Comparison of ENCODE assay signal across 22 mouse cellular contexts in genomic region chr10:70276678-70277077, GRCm38 (mm10). TPM values are rescaled to one million over a fixed set of nuclear protein-coding genes. Genes with fewer than 3 reads are reported as not detected.
"Had no signal": no experiment of that assay in that cellular context is flagged by ENCODE, and none has a peak within 500 bp of the region (broad histone marks: within the 10 kb centered on the region; RNA-seq: fewer than 3 reads in every experiment).

No protein-coding gene starts in this region.

- H3K4me3 ChIP-seq: kidney, embryonic 15.5 days; limb, embryonic 10.5 days; limb, embryonic 13.5 days; liver, embryonic 13.5 days; lung, embryonic 15.5 days; midbrain, embryonic 12.5 days; midbrain, embryonic 15.5 days; myocyte; neural tube, embryonic 13.5 days had no signal

- H3K36me3 ChIP-seq: kidney, embryonic 15.5 days; limb, embryonic 10.5 days; limb, embryonic 13.5 days; liver, embryonic 13.5 days; lung, embryonic 15.5 days; midbrain, embryonic 12.5 days; midbrain, embryonic 15.5 days; neural tube, embryonic 13.5 days had no signal

- H3K4me2 ChIP-seq: kidney, embryonic 15.5 days; limb, embryonic 13.5 days; liver, embryonic 13.5 days; lung, embryonic 15.5 days; midbrain, embryonic 12.5 days; midbrain, embryonic 15.5 days; neural tube, embryonic 13.5 days had no signal

- H3K27ac ChIP-seq: kidney, embryonic 15.5 days; limb, embryonic 10.5 days; limb, embryonic 13.5 days; liver, embryonic 13.5 days; lung, embryonic 15.5 days; midbrain, embryonic 12.5 days; midbrain, embryonic 15.5 days; neural tube, embryonic 13.5 days had no signal

- H3K9ac ChIP-seq: kidney, embryonic 15.5 days; limb, embryonic 13.5 days; liver, embryonic 13.5 days; lung, embryonic 15.5 days; midbrain, embryonic 12.5 days; midbrain, embryonic 15.5 days; neural tube, embryonic 13.5 days had no signal

- H3K9me3 ChIP-seq: limb, embryonic 10.5 days; limb, embryonic 13.5 days; liver, embryonic 13.5 days; lung, embryonic 15.5 days; midbrain, embryonic 12.5 days; midbrain, embryonic 15.5 days; neural tube, embryonic 13.5 days had no signal

- ATAC-seq: midbrain, embryonic 15.5 days had no signal

- H3K4me1 ChIP-seq: limb, embryonic 10.5 days; limb, embryonic 13.5 days; liver, embryonic 13.5 days; lung, embryonic 15.5 days; midbrain, embryonic 12.5 days; midbrain, embryonic 15.5 days; neural tube, embryonic 13.5 days had no signal

- H3K27me3 ChIP-seq: kidney, embryonic 15.5 days; limb, embryonic 13.5 days; liver, embryonic 13.5 days; lung, embryonic 15.5 days; midbrain, embryonic 12.5 days; midbrain, embryonic 15.5 days; neural tube, embryonic 13.5 days had no signal

- DNase-seq: kidney, adult 11 months; kidney, adult 8-10 months; kidney, postnatal 10 days; kidney, postnatal 36 days; liver; liver, embryonic 13.5 days; lung, postnatal 10 days; lung, postnatal 4 days; thymus, adult 2 months; thymus, postnatal 14 days; thymus, postnatal 4 days had no signal

RNA-seq across cellular contexts. Expression of gene Slc16a9, which starts 31.8 kb away (rescaled TPM):
- total RNA-seq: megakaryocyte-erythroid progenitor cell, adult 5-6 weeks; monocyte, adult 5-6 weeks; neutrophil, adult 5-6 weeks had no signal
